Mouse (Mus musculus): ENCODE measurements around the gene Scel.

GRCm38 (mm10) chr14:103504514-103504913 is 8.6 kb upstream of the Scel start:
- no peak for TF ChIP-seq CTCF (IDR thresholded peaks at IDR 0.05; ENCODE audit: insufficient read depth, low read depth, low read length)
- TF ChIP-seq POLR2A (IDR thresholded peaks at IDR 0.05; ENCODE audit: insufficient read depth, low read depth, low read length), result no peak

Measured in olfactory bulb, adult 2 months (tissue).